Mouse (Mus musculus): ENCODE measurements at regions not wholly inside any gene's neighbourhood (a gene's known extent, or its start where the extent isn't known, plus 50 kb on each side); places are given as distances from the start of the nearest gene placed in this dataset.

DNA sequence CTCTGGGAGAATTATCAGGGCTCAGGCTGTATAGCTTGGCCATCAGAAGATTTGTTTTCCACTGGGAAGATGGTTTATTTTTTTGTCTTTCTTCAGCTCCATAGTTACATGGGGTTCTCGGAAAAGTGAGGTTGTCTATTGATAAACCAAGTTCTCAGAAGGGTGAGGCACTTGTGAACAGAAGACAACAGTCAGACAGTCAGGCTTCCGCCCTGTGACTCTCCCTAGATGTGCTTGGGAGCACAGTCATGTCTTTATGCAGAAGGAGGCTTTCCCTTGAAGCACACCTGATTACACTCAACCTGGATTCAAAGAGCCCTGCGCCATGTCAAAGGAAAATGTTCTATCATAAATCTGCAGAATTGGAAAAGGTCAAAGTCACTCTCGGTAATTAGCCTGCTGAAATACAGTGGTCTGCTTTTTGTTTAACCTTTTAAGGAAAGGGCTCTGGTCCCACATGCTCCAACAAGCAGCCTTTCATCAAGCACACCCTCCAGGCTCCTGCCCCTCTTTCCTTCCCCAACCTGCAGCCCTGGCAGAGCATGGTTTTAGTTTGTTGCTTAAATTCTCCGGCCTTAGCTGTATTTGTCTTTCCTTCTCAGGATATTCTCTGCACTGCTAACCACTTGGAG is 152.8 kb upstream of the Bmp2 start:
- no peak for TF ChIP-seq EP300 (IDR thresholded peaks at IDR 0.05)
- no peak for TF ChIP-seq CTCF (IDR thresholded peaks at IDR 0.05)

Data from lung, postnatal 0 days (tissue).